Mouse (Mus musculus) c-Kit-positive CD71-positive TER-119-positive erythroid progenitor cells, embryonic 14.5 days (primary cell): ENCODE data around the gene St3gal5.
"Not testable (repeated sequence)": the region's sequence is repeated elsewhere in the genome, so short reads cannot be mapped to it uniquely, and the experiment has no call there.

Experiments
- DNase-seq: peaks from one replicate; pipeline ENCODE4 v3.0.0-alpha.2; 2013; ENCODE audit warnings: low spot score

The St3gal5 gene

GRCm38 (mm10) chr6:72097181-72097995, at the start of gene St3gal5:
Gene St3gal5 (plus strand): TSS chr6:72097592.
- peak; percentile 90 for DNase-seq

DNA sequence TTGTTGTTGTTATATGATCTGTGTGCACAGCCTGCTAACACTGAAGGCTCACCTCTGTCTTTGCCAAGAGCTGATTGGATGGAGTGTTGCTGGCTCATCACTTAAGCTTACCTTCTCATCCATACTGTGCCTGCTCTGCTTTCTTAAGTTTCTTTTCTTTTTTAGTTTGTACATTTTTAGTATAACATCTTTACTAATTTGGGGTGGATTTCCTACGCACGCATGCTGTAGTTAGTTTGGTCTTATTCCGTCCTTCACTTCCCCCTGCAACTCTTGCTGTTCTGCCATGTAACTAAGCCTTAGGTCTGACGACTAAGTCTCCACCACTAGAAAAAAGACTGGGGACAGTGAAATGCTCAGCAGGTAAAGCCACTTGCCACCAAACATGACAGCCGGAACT, 48.7 kb upstream of the St3gal5 start:
- no peak for DNase-seq

DNA sequence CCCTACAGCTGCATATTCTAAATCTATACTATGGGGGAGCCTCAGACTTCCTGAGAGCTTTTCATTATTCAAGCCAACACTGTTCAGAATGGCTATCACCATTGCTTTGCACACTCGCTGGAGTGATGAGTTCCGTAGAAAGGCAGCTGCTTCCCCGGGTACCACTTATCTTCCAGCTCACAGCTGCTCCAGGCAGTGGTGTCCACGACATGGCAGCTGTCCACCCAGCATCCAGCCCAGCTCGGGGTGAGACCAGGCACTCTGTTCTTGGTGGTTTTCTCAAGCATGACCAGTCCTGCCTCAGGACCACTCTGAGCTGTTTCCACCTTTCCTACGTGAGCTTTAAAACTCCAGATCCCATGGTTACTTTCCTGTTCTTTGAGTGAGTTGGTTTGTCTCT, 47.5 kb upstream of the St3gal5 start:
- no peak for DNase-seq

DNA sequence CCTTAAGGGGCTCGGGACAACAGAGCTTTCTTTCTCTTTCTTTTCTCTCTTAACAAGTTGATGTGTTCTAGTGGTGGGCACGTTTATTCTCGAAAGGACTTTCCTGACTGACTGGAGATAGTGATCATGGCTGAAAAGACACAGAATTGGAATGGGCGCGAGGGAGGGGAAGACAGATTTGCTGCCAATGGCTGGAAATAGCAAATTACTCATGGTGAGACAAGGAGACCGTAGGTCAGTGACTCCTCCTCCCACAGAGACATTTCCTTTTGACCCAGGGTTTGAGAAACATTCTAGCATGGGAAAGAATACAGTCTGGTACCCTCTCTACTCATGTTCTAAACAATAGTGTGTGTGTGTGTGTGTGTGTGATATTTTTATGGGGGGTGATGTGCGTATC, 46.6 kb upstream of the St3gal5 start:
- no peak for DNase-seq

- no peak for DNase-seq
Observed at GRCm38 (mm10) chr6:72051247-72051646, 46.1 kb upstream of the St3gal5 start.

DNA sequence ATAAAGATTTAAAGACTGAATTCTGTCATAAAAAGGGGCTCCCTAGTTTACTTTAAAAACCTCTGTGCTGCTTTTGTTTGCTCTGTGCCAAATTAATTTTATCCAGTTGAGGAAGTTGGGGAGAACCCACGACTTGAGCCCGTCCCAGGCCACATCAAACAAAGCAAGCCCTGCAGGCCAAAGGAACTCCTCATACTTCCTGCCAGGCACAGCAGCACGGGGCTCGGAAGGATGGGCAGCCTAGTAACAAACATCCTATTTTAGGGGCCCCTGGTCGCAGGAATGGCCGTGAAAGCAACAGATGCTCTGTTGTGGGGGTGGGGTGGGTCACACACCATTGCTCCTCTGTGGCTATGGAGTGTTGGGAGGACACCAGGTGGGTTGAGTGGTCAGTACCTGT, 45.6 kb upstream of the St3gal5 start:
- DNase-seq, result no peak

DNA sequence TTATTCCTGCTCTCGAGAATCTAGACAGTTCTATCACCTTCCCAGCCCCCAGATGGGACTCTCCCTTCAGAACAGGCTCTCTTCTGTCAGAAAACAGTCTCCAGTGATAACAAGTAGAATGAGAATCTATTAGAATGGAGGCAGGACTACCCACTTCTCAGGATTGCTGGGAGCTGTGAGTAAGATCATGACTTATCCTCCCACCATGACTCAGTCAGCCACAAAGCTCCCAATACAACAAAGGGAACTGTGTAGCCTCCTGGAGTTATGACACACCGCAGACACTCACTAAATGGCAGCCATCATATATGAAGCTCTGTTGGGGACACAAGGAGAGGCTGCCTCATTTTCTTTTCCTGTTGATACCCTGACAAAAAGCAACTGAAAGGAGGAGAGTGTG, 40.8 kb upstream of the St3gal5 start:
- no peak for DNase-seq

GRCm38 (mm10) chr6:72058398-72058889, 38.9 kb upstream of the St3gal5 start:
- no peak for DNase-seq

DNA sequence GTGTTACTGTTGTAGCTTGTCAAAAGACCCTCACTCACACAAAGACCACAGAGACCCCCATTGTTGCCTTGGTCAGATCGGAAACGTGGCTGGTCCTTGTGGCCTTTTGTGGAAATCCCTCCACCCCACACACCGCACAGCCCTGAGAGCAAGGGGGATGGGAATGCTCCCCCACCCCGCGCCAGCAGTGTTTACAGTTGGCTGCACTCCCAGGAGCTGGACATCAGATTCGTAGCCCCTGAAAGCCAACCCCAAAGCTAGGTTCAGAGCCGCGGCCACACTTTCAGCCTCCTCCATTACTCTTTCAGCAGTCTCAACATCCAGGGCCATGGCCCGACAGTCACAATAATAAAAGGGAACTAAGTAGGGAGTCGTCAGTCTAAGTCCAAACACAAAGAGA, 36.7 kb upstream of the St3gal5 start:
- DNase-seq, result not testable (repeated sequence)

DNA sequence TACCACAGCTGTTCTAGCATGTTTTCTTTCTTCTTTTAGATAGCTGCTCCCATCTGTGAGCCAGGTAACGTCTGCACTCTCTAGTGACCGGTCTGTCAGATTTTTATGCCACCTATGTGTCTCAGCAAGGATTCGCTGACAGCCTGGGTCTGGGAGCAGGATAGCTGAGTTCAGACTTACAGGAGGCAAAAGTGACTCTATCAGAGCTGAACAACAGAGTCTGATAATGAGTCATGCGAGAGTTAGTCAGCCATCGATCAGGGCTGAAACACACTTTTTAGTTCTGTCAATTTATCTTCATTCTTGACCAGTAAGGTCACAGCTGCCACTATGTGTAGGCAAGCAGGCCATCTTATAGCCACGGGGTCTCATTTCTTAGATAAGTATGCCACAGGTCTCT, 33.7 kb upstream of the St3gal5 start:
- DNase-seq, result no peak

DNA sequence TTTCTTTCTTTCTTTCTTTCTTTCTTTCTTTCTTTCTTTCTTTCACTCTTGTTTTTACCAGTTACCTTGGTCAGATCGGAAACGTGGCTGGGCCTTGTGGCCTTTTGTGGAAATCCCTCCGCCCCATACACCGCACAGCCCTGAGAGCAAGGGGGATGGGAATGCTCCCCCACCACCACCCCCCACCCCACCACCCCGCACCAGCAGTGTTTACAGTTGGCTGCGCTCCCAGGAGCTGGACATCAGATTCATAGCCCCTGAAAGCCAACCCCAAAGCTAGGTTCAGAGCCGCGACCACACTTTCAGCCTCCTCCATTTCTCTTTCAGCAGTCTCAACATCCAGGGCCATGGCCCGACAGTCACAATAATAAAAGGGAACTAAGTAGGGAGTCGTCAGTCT, 31.4 kb upstream of the St3gal5 start:
- no peak for DNase-seq

DNA sequence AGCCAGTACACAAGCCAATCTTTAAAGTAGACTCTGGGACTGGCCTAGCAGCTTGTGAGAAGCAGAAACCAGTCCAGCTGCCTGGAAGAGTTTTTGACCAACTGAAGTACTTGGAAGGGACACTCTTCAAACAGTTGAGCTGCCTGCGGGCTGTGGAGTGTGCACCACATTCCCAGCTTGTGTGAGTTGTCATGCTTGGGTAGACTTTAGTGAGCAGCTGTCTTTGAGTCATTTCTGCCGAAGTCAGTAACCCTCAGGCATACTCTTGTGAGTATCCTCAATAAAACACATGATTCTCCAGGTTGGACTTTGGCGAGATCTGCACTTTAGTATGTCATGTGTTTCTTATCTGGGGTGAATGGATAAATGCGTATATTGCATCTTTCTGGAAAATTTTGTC, 29.0 kb upstream of the St3gal5 start:
- no peak for DNase-seq

GRCm38 (mm10) chr6:72071281-72071870, 26.0 kb upstream of the St3gal5 start:
- no peak for DNase-seq

- no peak for DNase-seq
Observed at GRCm38 (mm10) chr6:72073781-72074180, 23.6 kb upstream of the St3gal5 start.

DNA sequence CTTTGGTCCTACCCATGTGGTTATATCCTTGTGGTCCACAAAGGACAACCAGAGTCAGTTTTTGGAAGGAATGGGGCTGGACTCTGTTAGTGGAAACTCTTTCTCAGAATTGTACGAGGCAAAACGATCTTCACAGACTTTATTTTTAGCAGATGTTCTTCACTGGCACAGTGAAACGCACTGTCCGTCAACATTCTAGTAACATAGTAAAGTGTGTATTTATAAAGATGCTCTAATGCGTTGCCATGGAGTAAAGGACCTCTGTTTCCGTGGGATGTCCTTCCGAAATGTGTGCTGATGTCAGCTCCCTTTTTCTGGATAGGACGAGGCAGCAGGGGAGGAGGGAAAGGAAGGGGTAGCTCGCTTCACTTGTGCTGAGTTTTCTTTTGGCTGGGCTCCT, 20.9 kb upstream of the St3gal5 start:
- no peak for DNase-seq

DNA sequence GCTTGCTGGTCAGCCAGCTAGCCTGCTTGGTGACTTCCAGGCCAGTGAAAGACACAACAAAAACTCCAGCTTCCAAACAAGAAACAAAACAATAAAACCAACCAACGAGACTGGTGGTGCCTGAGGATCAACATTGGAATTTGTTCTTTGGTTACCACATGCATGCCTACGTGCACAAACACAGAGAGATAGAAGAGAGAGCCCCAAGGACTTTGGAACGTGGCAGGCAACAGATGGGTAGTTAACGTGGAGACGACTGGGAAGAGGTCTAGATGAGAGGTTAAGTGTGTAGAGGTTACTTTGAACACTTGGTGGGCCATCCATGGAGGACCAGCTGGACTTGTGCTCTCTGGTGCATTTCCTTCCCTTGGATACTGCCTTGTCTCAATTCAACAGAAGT, 19.2 kb upstream of the St3gal5 start:
- no peak for DNase-seq

GRCm38 (mm10) chr6:72081318-72082024, 15.9 kb upstream of the St3gal5 start:
- no peak for DNase-seq

- DNase-seq, result no peak
Observed at GRCm38 (mm10) chr6:72087402-72087801, 10.0 kb upstream of the St3gal5 start.

GRCm38 (mm10) chr6:72089865-72090264, 7.5 kb upstream of the St3gal5 start:
- DNase-seq, result no peak

DNA sequence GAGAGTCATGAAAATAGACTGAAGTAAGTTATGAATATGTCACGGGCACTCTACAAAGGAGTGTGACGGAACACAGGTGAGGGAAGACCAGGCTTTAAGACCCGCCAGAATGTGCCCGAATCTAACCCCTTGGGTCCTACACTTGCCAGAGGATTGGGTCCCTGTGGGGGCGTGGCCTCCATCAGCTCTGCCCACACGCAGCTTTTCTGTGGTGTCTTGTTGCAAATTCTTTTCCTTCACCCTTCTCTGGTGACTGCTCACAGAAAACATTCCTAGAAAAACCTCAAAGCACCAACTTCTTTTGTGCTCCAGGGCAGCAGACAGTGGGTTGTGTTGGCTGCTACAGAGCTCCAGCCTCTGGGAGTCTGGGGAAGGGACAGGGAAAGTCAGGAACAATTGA, 6.4 kb upstream of the St3gal5 start:
- no peak for DNase-seq

DNA sequence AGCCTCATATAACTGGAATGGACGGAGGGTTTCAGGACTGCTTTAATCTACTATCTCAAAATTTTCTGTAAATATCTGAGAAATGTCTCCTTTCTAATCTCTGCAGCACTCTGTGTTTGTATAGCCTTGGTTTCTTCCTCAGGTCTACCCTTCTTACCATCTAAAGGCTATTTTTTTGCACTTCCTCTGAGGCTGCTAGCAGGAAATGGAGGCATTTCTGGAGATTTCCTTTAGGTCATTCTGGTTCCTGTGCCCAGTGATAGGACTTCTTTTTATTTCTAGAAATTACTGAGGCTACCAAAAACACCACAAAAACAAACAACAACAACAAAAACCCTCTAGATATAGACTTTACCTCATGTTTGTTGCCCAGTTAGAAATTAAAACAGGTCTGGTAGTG, 4.3 kb upstream of the St3gal5 start:
- DNase-seq, result no peak

DNA sequence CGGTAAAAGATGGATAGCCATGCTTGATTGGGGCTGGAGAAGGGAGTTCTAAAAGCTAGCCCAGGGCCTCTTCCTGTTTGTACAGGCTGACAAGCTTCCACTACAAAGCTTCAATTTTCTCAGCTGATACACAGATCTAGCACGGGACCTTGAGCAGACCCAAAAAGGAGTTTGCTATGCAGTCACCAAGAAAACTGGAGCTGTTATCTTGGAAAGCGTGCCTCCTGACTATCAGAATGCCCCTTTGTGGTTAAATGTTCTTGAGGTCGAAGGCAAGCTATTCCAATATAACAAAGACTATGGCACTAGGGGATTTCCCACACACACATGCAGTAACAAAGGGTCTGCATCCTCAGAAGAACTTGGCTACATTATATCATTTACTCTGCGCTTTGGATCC, 1.2 kb upstream of the St3gal5 start:
- DNase-seq, result no peak

DNA sequence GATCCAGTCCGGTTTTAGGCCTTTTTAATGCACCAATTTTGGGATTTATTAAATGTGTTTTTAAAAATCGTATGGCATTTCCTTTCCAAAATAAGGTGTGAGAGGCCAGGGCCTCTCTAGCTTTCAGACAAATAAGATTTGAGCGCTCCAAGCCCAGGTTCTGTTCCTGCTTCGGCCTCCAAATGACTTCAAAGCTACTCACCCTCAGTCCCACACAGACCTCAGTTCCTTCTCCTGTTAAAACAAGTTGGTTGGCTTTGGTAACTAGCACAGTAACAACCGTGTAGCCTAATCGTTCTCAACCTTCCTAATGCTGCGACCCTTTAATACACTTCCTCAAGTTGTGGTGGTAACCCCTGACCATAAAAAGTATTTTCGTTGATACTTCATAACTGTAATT, 723 bp upstream of the St3gal5 start:
- no peak for DNase-seq
